Mouse (Mus musculus): ENCODE measurements around the gene Btbd35f25. TPM values are rescaled to one million over a fixed set of nuclear protein-coding genes. Genes with fewer than 3 reads are reported as not detected.
"Not testable (repeated sequence)": the region's sequence is repeated elsewhere in the genome, so short reads cannot be mapped to it uniquely, and the experiment has no call there.

Btbd35f25 gene
- polyA plus RNA-seq (2016; fragmentation: Nextera tagmentation; extraction: Ambion mirVana): not detected in 2 replicates

- not testable (repeated sequence) for H3K4me1 ChIP-seq; H3K36me3 ChIP-seq; H3K27me3 ChIP-seq (ENCODE audit: low read depth, poor library complexity, severe bottlenecking); DNase-seq (ENCODE audit: low spot score); H3K4me3 ChIP-seq; H3K27ac ChIP-seq (replicated peaks)
- peaks cover 12% of the 10 kb centered on the region; the same call in 1 of the 2 replicates for H3K9me3 ChIP-seq (replicated peaks)
- 82% methylated on average over 3 of the region's 4 CpGs for WGBS
Measured at GRCm38 (mm10) chrX:31717056-31717455, at the start of gene Btbd35f25. TSS of gene Btbd35f25 (minus strand) at chrX:31717156.

- no peak overlapping the region for H3K4me3 ChIP-seq
- no peaks in the 10 kb centered on the region for H3K4me1 ChIP-seq
- DNase-seq (ENCODE audit: low spot score): no peak
- H3K9me3 ChIP-seq (replicated peaks): peaks cover 100% of the 10 kb centered on the region
- no peaks in the 10 kb centered on the region for H3K27me3 ChIP-seq (ENCODE audit: low read depth, poor library complexity, severe bottlenecking)
- H3K27ac ChIP-seq (replicated peaks): no peak overlapping the region
- no peaks in the 10 kb centered on the region for H3K36me3 ChIP-seq
Measured at GRCm38 (mm10) chrX:31766255-31766654, 49.3 kb upstream of the Btbd35f25 start.

DNA sequence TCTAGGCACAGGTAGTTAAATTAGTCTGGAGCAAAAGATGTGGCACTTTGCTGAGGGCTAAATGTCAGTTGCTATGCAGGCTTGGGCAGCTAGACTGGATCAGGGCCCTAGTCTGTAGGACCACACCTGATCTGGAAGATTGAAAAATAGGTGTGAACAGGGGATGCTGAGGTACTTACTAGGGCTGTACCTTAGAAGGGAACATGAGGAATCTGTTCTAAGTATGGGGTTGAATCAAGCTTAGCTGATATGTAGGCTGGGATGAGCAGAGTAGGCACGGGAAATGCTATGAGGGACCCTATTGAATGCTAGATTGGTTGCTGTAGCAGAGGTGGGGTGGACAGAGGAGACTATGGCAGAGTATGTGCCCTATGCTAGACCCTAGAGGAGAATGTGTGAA lies 47.0 kb upstream of the Btbd35f25 start:
- no peak for DNase-seq (ENCODE audit: low spot score)
- no peaks in the 10 kb centered on the region for H3K27me3 ChIP-seq (ENCODE audit: low read depth, poor library complexity, severe bottlenecking)
- 69% methylated on average over 1 of the region's 1 CpGs for WGBS

GRCm38 (mm10) chrX:31745079-31745478 lies 28.1 kb upstream of the Btbd35f25 start:
- Histone ChIP-seq H3K9me3 (replicated peaks) (peaks cover 98% of the 10 kb centered on the region), H3K27me3 (ENCODE audit: low read depth, poor library complexity, severe bottlenecking) (no peaks in the 10 kb centered on the region)
- 90% methylated on average over 10 of the region's 10 CpGs for WGBS

More for the DNA sequence above, 47.0 kb upstream of the Btbd35f25 start:
- H3K27ac ChIP-seq (replicated peaks): no peak overlapping the region
- H3K36me3 ChIP-seq: no peaks in the 10 kb centered on the region
- H3K9me3 ChIP-seq (replicated peaks): peaks cover 94% of the 10 kb centered on the region
- no peak overlapping the region for H3K4me3 ChIP-seq
- no peaks in the 10 kb centered on the region for H3K4me1 ChIP-seq

DNA sequence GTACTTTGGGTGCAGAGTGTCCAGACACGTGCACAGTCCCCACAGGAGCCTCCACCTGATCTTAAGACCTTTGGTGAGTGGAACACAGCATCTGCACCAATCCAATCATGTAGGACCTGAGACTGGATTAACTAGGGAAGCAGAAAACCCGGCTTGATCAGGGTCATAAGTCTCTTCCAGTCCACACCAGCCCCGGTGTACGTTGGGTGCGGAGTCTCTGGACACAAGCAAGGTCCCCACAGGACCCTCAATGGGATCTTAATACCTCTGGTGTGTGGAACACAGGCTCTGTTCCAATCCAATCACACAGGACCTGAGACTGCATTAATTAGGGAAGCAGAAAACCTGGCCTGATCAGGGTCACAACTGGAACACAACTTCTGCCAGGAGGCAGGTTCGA lies 20.0 kb upstream of the Btbd35f25 start:
- H3K27me3 ChIP-seq (ENCODE audit: low read depth, poor library complexity, severe bottlenecking): no peaks in the 10 kb centered on the region
- no peaks in the 10 kb centered on the region for H3K4me1 ChIP-seq
- H3K36me3 ChIP-seq: no peaks in the 10 kb centered on the region
- no peak overlapping the region for H3K27ac ChIP-seq (replicated peaks)
- DNase-seq (ENCODE audit: low spot score): no peak
- WGBS: 86% methylated on average over 6 of the region's 6 CpGs
- H3K4me3 ChIP-seq: no peak overlapping the region
- H3K9me3 ChIP-seq (replicated peaks): peaks cover 82% of the 10 kb centered on the region

More at GRCm38 (mm10) chrX:31745079-31745478, 28.1 kb upstream of the Btbd35f25 start:
- Histone ChIP-seq H3K4me1 (no peaks in the 10 kb centered on the region), H3K4me3 (no peak overlapping the region), H3K36me3 (no peaks in the 10 kb centered on the region), H3K27ac (replicated peaks) (no peak overlapping the region)
- no peak for DNase-seq (ENCODE audit: low spot score)

Other genes starting within 250 kb of the Btbd35f25 start
- not detected in 2 replicates for gene Gm21883, start 142.9 kb downstream of the Btbd35f25 start, polyA plus RNA-seq (2016; fragmentation: Nextera tagmentation; extraction: Ambion mirVana)
- gene Spin2e, start 98.2 kb downstream of the Btbd35f25 start, polyA plus RNA-seq (2016; fragmentation: Nextera tagmentation; extraction: Ambion mirVana): not detected in 2 replicates
- gene Gm21637, start 244.9 kb upstream of the Btbd35f25 start, polyA plus RNA-seq (2016; fragmentation: Nextera tagmentation; extraction: Ambion mirVana): not detected in 2 replicates